Mouse (Mus musculus) forebrain, embryonic 11.5 days (tissue): ENCODE measurements around the gene Rmnd5b. TPM values are rescaled to one million over a fixed set of nuclear protein-coding genes. Genes with fewer than 3 reads are reported as not detected.

Source experiments
- ATAC-seq: fragments of 200-750 bp; cut with Nextera tagmentation; replicated peaks from 2 replicates; pipeline ENCODE4 v1.8.0; 2017; ENCODE audit warnings: moderate TSS enrichment; ENCODE audit not compliant: low FRiP score
- DNase-seq: peaks from one replicate; pipeline ENCODE4 v3.0.0-alpha.2; 2017; ENCODE audit warnings: low spot score
- H3K27ac ChIP-seq: fragments of 300-500 bp; sonication (generic); 2 replicates; pipeline ENCODE4 v1.5.1; 2014; ENCODE audit warnings: low read depth, low read length
- H3K27me3 ChIP-seq: fragments of 300-500 bp; sonication (generic); 2 replicates; pipeline ENCODE4 v1.6.1; 2014; ENCODE audit warnings: mild to moderate bottlenecking, low read length, mixed read lengths; ENCODE audit not compliant: control insufficient read depth, insufficient read depth
- H3K36me3 ChIP-seq: fragments of 300-500 bp; sonication (generic); 2 replicates; pipeline ENCODE4 v1.6.1; 2014; ENCODE audit warnings: mild to moderate bottlenecking, low read length, moderate library complexity, mixed read lengths; ENCODE audit not compliant: control insufficient read depth, insufficient read depth
- H3K4me1 ChIP-seq: fragments of 300-500 bp; sonication (generic); replicated peaks from 2 replicates; pipeline ENCODE4 v1.6.1; 2014; ENCODE audit warnings: low read length, mixed read lengths; ENCODE audit not compliant: control insufficient read depth, insufficient read depth
- H3K4me2 ChIP-seq: fragments of 300-500 bp; sonication (generic); 2 replicates; pipeline ENCODE4 v1.6.1; 2014; ENCODE audit warnings: low read depth, mild to moderate bottlenecking, low read length, moderate library complexity, mixed read lengths; ENCODE audit not compliant: severe bottlenecking
- H3K4me3 ChIP-seq: fragments of 300-500 bp; sonication (generic); 2 replicates; pipeline ENCODE4 v1.5.1; 2014; ENCODE audit warnings: low read depth, low read length
- H3K9ac ChIP-seq: fragments of 300-500 bp; sonication (generic); 2 replicates; pipeline ENCODE4 v1.6.1; 2014; ENCODE audit warnings: low read length
- H3K9me3 ChIP-seq: fragments of 300-500 bp; sonication (generic); 2 replicates; pipeline ENCODE4 v1.6.1; 2016; ENCODE audit warnings: low read length, mixed read lengths; ENCODE audit not compliant: control insufficient read depth
- WGBS: fragments of 180-500 bp; shearing (Covaris S2); extraction: QIAGEN DNeasy Blood & Tissue Kit; methylation state at CpG from one replicate; pipeline ENCODE4 v1.1.7; 2014; 5-methylcytosine and 5-hydroxymethylcytosine counted together
- polyA plus RNA-seq: library from polyadenylated mRNA; unstranded; fragments of >200 nt; fragmentation: Nextera tagmentation; extraction: Ambion mirVana; gene quantifications from 2 replicates; pipeline ENCODE4 v1.2.1, GENCODE M21; 2014

The Rmnd5b gene
- polyA plus RNA-seq, 1 experiment from 2014 or later = 40.4 TPM

DNA sequence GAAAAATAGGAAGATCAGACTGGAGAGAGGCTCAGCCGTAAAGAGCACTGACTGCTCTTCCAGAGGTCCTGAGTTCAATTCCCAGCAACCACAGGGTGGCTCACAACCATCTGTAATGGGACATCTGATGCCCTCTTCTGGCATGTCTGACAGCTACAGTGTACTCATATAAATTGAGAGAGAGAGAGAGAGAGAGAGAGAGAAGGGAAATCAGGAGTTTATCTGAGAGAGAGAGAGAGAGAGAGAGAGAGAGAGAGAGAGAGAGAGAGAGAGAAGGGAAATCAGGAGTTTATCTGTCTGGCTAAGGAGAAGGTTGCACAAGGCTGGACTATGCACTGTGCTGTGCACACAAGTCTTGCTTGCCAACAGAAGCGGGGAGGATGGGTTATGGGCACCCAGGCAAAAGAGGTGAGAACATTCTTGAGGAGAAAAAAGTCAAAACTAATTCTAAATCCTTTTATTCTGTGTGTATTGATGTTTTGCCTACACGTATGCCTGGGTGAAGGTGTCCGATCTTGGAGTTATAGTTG is 17.3 kb upstream of the Rmnd5b start:
- Histone ChIP-seq H3K27me3 (peaks cover 7% of the 10 kb centered on the region; the same call in 1 of the 2 replicates), H3K36me3 (no peaks in the 10 kb centered on the region), H3K9me3 (no peaks in the 10 kb centered on the region), H3K9ac (no peak overlapping the region), H3K27ac (no peak overlapping the region), H3K4me2 (no peak overlapping the region), H3K4me3 (no peak overlapping the region), H3K4me1 (peaks cover 22% of the 10 kb centered on the region; the same call in 1 of the 2 replicates)
- no peak for ATAC-seq
- WGBS = 91% methylated on average over 4 of the region's 4 CpGs
- no peak for DNase-seq

DNA sequence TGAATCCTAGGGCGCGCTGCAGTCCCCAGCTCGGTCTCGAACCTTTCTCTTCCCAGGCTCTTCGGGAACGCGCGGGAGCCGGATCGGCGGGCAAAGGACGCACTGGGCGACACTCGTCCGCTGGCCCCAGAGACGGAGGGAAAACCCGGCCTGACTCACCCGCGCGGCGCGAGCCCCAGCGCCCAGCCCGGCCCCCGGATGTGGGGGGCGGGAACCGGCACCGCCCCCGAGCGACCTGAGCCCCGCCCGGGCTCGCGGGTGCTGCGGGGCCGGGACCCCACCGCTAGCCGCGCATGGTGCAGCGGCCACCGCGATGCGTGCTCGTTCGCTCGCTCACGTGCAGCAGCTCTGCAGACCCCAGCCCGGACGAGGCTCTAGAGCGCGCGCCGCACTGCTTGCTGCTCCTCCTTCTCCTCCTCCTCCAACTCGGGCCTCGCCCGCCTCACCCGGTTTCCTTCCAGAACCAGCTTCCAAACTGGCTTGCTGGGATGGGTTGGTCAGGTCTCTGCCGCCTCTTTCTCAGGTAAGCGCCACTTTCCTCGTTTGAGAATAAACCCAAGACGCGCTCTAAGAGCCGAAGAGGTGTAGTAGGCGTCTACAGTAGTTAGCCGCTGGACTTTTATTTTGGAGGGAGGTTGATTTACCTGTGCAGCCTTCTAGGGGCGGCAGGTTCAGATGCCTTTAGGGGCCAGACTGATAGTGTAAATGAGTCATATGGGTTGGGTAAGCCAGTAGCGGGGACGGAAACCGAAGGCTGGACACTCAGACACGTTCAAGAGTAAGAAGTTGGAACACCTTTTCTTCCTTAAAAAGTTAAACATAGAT is 15.2 kb upstream of the Rmnd5b start, which contains the start of the genes N4bp3 and D930048N14Rik:
Gene N4bp3 (minus strand): TSS at position 152 of the 825 bp plus-strand sequence.
Gene D930048N14Rik (plus strand): TSS at position 264 of the 825 bp plus-strand sequence.
- Histone ChIP-seq H3K27me3 (peaks cover 7% of the 10 kb centered on the region; the same call in 1 of the 2 replicates), H3K9ac (peak within 1 kb of the TSS; percentile 69), H3K36me3 (no peaks in the 10 kb centered on the region), H3K4me3 (peak within 1 kb of the TSS; percentile 53), H3K4me1 (peaks cover 22% of the 10 kb centered on the region; the same call in 1 of the 2 replicates), H3K4me2 (peak within 1 kb of the TSS; percentile 94), H3K9me3 (no peaks in the 10 kb centered on the region), H3K27ac (no peak within 1 kb of the TSS)
- WGBS = under 1% methylated on average over 68 of the region's 70 CpGs
- DNase-seq (peak; percentile 86), ATAC-seq (peak; percentile 62)

DNA sequence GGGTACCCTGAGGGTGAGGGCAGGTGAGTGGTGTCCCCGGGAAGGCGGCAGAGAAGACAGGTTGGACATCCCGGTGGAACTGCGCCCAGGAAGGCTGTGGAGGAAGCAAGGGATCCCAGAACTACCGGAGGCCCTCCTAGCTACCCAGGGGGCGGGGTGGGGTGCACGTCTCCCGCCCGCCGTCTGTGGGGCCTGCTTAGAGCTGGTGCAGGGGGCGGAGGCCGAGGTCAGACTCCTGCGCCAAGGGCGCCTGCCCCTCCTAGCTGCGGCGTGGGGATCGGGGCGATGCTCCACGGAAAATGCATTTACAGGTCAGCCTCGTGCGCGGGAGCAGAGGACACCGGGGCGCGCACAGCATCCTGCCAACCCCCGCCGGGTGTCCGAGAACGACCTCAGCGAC is 14.6 kb upstream of the Rmnd5b start:
- Histone ChIP-seq H3K27me3 (peaks cover 7% of the 10 kb centered on the region; the same call in 1 of the 2 replicates), H3K36me3 (peaks cover 2% of the 10 kb centered on the region; the same call in 1 of the 2 replicates), H3K27ac (no peak overlapping the region), H3K9ac (peak overlapping the region; percentile 69), H3K4me3 (peak overlapping the region; percentile 53), H3K9me3 (no peaks in the 10 kb centered on the region), H3K4me1 (peaks cover 22% of the 10 kb centered on the region; the same call in 1 of the 2 replicates), H3K4me2 (peak overlapping the region; percentile 94)
- WGBS = under 1% methylated on average over 25 of the region's 30 CpGs
- ATAC-seq = peak; percentile 13; the same call in 1 of the 2 replicates
- no peak for DNase-seq

DNA sequence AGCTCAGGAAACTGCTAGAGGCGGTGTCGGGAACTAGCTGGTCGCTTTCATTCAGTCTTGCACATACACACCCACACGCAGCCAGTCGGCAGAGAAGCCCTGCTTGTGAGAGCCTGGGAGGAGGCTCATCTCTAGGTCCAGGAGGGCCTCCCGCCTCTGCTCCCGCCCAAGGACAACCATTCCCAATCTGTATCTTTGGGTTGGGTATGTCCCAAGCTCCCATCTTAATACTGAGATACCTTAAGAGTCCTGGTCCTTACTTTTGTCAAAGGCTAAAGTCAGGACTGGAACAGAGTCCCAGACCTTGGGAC is 14.1 kb upstream of the Rmnd5b start:
- ATAC-seq = no peak
- peak overlapping the region; percentile 94 for H3K4me2 ChIP-seq

DNA sequence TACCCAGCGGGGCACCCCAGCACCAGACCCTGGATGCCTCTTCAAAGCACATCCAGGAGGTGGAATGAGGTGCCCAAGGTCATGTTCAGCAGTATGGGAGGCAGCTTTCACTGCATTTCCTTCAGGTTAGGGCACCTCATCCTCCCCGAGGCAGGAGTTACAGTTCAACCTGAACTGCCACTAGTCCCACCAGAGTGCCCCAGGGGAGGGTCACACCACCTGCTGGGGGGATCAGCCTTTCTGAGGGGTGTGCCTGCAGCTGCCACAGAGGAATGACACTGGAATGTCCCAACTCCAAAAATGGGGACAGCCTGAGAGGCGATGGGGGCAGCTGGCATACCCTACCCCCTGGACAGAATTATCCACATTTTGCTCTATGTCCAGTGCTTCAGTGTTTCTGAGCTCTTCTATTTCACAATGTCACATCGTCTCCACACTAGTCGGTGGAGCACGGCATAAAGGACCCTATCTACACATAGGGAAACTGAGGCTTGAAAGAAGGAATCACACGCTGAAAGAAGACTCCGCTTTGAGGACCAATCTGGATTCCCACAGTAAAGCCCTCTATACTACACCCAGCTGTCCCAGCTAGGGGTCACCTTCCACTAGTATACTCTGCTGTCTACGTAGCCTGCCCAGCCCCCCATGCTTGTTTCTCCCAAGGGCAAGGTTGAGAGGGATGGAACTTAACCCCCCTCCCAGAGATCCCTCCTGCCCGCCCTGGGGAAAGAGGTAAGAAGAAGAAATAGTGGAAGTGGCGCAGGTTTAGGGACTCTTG is 13.6 kb upstream of the Rmnd5b start:
- ATAC-seq (0 out of 2 replicates have a peak, but pooled peaks have one; percentile 11), DNase-seq (peak; percentile 55)
- H3K9me3 ChIP-seq = no peaks in the 10 kb centered on the region
- peak overlapping the region; percentile 94 for H3K4me2 ChIP-seq
- H3K4me3 ChIP-seq = peak overlapping the region; percentile 53
- no peak overlapping the region; the same call in 1 of the 2 replicates for H3K27ac ChIP-seq
- 25% methylated on average over 11 of the region's 11 CpGs for WGBS
- peak overlapping the region; percentile 69 for H3K9ac ChIP-seq
- peaks cover 2% of the 10 kb centered on the region; the same call in 1 of the 2 replicates for H3K36me3 ChIP-seq
- peaks cover 7% of the 10 kb centered on the region; the same call in 1 of the 2 replicates for H3K27me3 ChIP-seq
- H3K4me1 ChIP-seq = peaks cover 22% of the 10 kb centered on the region; the same call in 1 of the 2 replicates

More for the DNA sequence above, 14.1 kb upstream of the Rmnd5b start:
- H3K4me3 ChIP-seq = peak overlapping the region; percentile 53
- H3K9me3 ChIP-seq = no peaks in the 10 kb centered on the region
- WGBS = 5% methylated on average over 7 of the region's 7 CpGs
- peaks cover 7% of the 10 kb centered on the region; the same call in 1 of the 2 replicates for H3K27me3 ChIP-seq
- H3K27ac ChIP-seq = no peak overlapping the region
- peaks cover 22% of the 10 kb centered on the region; the same call in 1 of the 2 replicates for H3K4me1 ChIP-seq
- H3K9ac ChIP-seq = peak overlapping the region; percentile 69
- peak; percentile 57 for DNase-seq
- H3K36me3 ChIP-seq = peaks cover 2% of the 10 kb centered on the region; the same call in 1 of the 2 replicates

DNA sequence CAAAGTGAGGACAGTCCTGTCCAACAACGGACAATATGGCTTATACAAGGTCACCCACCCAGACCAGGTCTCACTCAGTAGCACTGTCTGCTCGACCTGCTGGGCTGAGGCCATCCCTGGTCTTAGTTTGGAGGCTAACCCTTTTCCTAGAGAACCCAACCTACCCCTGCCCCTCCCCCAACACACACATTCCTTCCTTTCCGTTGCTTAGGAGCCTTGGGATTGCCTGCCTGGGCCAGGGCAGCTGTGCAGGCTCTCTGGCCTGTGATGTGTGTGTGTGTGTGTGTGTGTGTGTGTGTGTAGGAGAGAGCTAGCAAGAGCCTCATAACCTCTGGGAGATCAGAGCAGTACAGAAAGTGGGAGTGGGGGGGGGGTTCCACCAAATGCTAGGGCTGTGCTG is 12.9 kb upstream of the Rmnd5b start:
- Histone ChIP-seq H3K27ac (no peak overlapping the region; the same call in 1 of the 2 replicates), H3K4me3 (peak overlapping the region; percentile 10; the same call in 1 of the 2 replicates), H3K27me3 (peaks cover 7% of the 10 kb centered on the region; the same call in 1 of the 2 replicates), H3K4me2 (peak overlapping the region; percentile 1; the same call in 1 of the 2 replicates), H3K9me3 (no peaks in the 10 kb centered on the region), H3K36me3 (peaks cover 2% of the 10 kb centered on the region; the same call in 1 of the 2 replicates), H3K4me1 (peaks cover 22% of the 10 kb centered on the region; the same call in 1 of the 2 replicates), H3K9ac (0 out of 2 replicates have a peak overlapping the region, but pooled peaks have one; percentile 2)
- peak; percentile 76 for DNase-seq
- peak; percentile 37 for ATAC-seq
- 27% methylated on average over 3 of the region's 3 CpGs for WGBS

DNA sequence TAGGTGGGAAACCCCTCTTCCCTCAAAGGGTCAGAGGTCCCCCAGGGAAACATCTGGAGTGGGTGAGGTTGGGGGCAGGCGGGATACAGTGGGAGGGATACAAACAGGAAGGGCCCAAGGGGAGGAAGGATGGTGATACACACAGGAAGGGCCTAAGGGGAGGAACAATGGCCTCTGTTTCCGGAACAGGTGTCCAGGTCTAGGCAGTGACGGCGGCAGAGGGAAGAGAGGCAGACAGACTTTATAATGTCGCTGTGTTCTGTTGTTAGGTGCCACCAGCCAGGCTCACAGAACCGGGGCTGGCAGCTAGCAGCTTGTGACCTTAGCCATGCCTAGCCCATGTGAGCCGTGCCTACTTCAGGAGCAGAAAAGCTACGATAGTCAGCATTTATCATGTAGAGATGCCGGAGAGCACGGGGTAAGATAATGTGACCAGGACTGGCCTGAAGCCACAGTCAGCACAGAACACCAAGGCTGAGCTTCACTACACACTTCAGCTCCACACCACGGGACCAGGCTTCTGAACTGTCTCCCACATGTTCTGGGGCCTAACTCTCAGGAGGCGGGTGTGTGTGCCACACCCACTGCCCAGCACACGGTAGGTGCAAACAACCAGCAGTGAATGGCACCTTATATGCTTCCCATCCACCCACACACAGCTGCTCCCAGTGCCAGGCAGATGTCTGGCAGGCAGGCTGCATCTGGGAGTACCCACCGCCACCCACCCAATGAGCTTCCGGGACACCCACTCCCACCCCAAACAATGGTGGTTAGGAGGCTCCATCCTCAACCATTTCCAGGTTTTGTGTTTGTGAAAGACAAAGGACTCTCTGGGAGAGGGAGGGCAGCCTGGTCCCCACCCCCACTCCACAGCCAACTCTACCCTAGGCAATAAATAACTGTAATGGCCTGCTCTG is 11.3 kb upstream of the Rmnd5b start:
- peaks cover 2% of the 10 kb centered on the region; the same call in 1 of the 2 replicates for H3K36me3 ChIP-seq
- peaks cover 22% of the 10 kb centered on the region; the same call in 1 of the 2 replicates for H3K4me1 ChIP-seq
- DNase-seq (peak; percentile 46), ATAC-seq (no peak)
- peaks cover 7% of the 10 kb centered on the region; the same call in 1 of the 2 replicates for H3K27me3 ChIP-seq
- no peaks in the 10 kb centered on the region for H3K9me3 ChIP-seq
- no peak overlapping the region for H3K27ac ChIP-seq
- WGBS = 87% methylated on average over 15 of the region's 15 CpGs
- H3K9ac ChIP-seq = no peak overlapping the region
- no peak overlapping the region for H3K4me2 ChIP-seq
- H3K4me3 ChIP-seq = no peak overlapping the region
